Mouse (Mus musculus) embryo, embryonic 9.5 days (tissue): ENCODE results near the gene Dpp6.

Source experiments
- DNase-seq: peaks from one replicate; pipeline ENCODE4 v3.0.0-alpha.2; 2017; ENCODE audit errors: extremely low spot score

Dpp6 gene

DNA sequence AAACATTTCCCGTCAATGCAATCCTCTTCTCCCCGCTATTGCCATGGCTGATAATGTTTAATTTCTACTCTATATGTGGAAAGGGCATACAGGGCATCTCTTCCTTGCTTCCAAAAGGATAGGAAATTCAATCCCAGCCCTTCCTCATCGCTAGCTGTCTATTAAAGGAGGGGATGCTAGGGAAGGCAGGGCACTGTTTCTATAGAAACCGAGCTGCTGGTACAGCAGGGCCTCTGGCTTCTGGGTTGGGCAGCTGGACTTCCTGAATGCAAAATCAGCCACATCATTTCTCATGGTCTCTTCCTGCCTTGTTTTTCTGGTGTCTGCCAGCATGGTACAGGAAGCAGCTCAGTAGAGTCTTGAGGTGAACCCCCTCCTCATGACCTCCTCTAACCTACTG lies 243.1 kb downstream of the Dpp6 start:
- no peak for DNase-seq

DNA sequence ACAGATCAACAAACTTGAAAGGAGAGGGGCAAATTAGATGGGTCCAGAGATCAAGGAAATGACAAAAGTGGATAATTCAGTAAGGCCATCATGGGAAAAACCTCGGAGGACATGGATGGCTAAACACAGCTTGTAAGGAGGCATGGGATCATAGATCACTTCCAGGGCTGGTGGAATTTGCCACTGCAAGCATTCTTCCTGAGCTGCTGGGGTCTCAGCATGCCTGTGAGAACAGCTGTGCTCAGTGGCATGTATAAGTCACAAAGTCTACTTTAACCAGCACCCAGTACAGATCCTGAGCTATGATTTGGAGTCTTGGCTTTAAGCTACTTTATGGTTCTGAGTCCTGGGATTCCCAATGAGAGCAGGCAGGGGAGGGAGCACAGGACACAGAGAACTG lies 246.9 kb downstream of the Dpp6 start:
- no peak for DNase-seq

DNA sequence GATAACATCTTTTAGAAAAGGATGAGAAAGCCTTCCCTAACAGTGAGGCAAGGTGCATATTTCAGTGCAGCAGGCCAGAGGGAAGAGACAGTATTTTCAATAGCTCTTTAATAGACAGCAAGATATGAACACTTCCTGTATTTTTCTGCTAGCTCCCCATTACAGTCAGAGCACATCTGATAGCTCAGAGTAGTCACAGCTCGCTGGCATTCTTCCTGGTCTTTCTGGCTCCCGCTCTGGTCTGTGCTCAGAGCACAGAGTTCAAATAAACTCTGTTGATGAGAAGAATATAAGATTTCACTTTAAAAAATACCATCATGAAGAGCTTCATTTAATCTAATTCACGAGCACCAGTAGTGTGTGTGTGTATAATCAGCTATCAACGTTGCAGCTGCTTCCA lies 249.8 kb downstream of the Dpp6 start:
- DNase-seq: no peak

DNA sequence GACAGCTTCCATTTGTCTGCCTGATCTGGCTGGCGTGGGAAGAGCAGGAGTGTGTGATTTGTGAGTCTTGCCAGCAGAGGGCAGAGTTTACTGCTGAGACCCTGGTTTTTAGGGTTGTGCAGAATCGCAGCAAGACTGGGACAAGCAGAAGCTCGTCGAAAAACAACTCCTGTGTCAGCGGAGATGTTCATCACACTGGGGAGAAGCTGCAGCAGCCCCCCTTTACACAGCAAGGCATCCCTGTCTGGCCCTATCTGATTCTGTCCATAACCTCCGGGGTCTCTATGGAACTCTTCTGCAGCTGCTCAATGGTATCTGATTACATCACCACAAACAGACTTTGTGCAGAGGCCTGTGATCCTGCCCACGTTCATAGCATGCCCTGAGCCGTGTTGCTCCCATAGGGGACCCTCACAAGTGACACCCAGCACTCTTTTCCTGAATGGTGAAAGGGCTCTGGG lies 258.2 kb downstream of the Dpp6 start:
- DNase-seq: peak; percentile 48

DNA sequence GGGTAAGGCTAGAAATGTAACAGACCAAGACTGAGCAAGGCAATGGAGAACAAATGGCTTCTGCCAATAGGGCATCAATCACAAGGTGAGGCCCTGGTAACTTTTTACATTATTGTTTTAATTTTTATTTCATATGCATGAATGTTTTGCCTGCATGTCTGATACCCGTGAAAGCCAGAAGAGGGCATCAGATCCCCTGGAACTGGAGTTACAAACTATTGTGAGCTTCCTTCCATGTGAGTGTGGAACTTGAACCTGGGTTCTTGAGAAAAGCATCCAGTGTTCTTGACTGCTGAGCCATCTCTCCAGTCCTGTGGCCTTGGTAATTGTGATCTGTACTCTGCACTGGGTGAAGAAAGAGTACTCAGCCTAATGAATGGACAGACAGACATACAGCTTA lies 259.0 kb downstream of the Dpp6 start:
- DNase-seq: no peak

DNA sequence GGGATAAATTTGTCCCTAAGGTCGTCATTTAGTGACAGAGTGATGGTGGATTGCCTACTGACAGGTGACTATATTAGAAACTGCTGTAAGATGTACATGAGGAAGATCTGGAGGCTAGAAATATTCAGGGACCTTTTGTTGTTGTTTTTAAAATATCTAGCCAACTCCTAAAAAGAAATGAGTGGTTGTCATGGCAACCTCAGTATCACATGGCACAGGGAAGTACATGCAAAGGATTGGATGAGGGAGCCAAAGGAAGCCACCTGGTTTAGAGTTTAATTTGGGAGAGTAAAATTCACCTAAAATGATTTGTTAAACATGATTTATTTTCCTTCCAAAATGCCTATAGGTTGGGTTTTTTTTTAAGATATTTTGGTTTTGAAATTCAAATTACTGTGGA lies 260.8 kb downstream of the Dpp6 start:
- DNase-seq: no peak

DNA sequence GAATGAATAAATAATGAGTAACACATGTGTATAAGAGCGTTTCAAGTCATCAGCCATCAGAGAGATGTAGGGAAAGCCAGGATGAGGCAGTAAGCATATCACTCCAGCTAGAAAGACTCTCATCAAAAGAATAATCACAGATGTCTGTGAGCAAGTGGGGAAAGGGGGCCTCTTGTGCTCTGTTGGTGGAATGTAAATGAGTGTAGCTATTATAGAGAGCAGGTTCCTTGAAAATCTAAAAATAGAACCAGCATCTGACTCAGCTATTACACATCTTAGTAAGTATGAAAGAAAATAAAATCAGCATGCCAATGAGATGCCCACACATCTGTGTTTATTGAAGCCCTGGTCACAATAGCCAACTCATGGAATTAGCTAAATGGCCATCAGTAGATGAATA lies 264.3 kb downstream of the Dpp6 start:
- DNase-seq: no peak

DNA sequence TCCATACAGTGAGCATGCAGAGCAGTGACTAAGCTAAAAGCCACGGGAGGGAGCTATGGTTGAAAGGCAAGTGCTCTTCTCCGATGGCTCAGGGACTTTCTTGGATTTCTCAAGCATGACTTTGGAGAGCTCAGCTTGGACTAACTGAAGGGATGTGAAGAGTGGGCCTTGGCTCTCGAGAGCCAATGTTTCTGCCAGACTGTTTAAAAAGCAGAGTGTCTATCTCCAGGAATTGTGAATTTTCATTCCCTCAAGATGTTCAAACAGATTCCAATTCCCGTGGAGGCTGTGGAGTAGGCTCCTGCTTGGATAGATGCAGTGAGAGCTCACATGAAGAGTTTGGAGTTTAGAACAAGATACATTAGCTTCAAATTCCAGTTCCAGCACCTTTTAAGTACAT lies 266.8 kb downstream of the Dpp6 start:
- no peak for DNase-seq

DNA sequence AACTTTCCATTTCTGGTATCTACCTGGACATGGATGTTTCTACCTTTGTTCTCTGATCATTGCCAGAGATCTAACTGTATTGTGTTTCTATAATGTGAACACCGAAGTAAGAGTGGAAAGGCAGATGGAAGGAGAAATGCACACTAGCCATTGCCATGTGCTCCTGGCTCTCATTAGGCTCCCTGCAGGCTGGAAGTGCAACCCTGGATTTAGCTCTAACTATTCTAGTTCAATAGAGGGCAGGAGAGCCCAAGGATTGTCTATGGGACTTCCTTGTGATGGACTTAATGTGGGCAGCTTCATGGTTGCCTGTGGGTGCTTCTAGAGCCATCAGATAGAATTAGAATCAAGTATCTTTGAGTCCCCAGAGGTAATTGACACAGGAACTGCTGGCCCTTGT lies 291.2 kb downstream of the Dpp6 start:
- DNase-seq: no peak

DNA sequence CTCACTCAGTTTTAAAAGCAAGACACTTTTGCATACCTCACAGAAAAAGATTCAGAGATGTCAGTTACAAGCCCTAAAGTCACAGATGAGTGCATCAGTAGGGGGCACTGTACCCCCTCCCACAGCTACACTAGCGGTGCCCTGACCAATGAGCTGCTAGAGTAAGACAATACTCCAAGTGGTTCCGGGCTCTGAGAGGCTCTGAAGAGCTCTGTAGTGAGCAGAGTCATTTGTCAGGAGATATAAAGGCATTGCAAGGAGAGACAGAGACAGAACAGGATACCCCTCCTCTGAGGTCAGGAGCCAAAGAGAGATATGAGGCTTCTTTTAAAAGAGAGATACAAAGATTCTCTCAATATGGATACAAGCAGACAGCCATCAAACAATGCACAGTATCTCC lies 305.5 kb downstream of the Dpp6 start:
- DNase-seq: no peak

DNA sequence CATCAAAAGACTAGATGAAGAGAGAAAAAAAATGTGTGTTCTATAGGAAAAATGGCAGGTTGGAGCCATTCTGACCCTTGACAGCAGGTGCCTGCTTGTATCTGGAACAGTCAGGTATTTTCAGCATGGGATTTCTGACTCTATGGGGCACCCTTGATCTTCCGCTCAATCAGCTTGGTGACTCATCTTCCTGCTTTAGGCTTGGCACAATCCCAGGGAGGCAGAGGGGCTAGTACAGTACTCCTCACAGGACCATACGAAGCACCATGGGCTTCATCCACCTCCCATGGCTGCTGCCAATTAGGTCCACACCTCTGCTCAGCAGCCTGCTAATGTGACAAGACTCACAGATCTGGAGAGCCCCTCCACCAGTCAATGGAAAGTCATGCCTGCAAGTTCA lies 305.9 kb downstream of the Dpp6 start:
- DNase-seq: no peak

DNA sequence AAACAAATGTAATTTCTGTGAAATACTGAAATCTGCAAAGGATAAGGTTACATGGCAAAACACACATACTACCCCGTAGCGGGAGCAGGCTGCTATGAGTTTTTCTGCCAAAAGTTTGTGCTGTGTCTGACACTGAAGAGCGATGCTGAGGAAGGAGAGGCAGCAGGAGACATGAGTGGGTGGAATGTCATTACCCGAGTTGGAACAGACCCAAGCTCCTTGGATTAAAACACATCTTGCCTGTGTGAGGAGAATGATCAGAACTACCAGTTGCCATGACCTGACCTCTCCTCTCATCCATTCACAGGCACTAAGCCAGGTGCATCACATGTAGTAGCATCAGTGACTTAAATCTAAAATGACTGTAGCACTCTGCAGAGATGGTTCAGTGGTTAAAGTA lies 309.0 kb downstream of the Dpp6 start:
- DNase-seq: no peak

DNA sequence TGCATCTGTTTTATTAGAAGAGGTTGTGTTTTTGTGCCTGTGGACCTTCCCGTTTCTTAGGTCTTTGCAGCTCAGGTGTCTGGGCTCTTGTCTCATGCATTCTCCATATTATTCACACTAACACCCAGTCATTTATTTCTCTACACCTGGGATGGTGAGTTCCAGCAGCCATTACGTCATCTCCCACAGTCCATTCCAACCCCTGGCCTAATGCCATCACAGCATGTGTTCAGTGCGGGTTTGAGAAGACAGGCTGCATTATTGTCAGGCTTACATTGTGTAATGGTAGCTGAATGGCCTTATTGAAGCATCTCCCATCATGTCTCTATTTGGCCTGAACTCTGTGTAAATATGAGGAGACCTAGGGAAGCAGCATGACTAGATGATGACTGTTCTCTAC lies 316.2 kb downstream of the Dpp6 start:
- DNase-seq: no peak

DNA sequence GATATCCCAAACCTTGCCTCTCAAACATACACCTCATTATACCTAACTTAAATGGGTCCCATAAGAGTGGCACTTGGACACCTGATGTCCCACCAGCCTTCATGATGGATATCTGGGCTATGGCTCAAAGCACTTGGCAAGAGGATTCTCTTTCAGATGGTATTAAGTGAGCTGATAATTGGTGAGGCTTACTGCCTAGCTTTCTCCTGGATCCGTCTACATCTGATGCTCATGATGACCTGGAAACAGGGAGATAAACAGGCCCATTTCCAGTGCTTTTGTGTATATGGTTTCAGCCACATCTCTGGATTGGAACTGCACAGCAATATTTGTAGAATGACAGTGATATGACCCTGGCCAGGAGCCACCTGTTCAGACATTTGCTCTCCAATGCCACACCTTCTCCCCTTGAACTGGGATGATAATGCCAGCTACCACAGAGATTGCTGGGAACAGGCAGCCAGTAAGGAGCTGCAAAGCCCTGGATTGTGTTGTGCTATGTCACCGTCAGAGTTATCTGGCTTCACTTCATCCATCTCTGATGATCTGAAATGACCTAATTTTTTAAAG lies 317.5 kb downstream of the Dpp6 start:
- DNase-seq: no peak

DNA sequence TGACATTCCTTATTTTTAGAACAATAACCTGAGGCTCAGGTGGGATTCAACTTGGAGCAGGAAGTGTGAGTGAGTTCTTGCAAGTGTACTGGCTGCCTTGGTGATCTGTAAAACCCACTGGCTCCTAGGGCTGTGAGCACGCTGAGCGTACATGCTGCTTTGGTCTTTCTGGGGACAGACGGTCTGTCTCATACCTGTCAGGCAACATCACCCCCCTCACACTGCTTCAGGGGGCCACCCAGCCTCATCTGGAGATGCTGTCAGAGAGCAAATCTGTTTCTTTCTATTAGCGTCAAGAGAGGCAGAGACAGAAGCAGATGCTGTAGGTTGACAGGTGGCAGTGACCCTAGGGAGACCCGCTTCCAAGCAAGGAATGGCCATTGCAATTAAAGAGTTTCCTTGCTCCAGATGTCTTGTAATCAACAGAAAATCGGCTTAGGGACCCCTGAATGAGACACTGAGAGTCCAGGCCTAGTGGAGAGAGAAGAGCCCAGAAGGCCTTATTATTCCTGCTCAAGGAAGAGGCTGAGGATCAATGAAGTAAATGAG lies 330.5 kb downstream of the Dpp6 start:
- no peak for DNase-seq

DNA sequence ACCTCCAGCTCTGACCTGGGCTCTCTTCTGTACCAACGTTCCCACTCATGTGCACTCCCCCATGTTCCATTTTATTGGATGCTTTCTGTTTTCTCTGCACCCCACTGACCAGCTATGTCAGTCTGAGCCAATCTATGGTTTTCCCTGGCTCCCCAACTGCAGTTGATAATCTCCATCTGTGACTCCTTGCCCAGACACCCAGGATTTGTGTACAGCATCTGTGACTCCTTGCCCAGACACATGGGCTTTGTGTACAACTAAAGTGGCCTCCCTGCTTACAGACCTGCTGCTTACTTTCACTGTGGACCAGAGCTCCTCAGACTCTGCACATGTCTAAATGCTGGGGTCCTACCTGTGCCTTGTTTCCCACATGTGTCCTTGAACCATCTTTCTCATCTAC lies 334.0 kb downstream of the Dpp6 start:
- no peak for DNase-seq

DNA sequence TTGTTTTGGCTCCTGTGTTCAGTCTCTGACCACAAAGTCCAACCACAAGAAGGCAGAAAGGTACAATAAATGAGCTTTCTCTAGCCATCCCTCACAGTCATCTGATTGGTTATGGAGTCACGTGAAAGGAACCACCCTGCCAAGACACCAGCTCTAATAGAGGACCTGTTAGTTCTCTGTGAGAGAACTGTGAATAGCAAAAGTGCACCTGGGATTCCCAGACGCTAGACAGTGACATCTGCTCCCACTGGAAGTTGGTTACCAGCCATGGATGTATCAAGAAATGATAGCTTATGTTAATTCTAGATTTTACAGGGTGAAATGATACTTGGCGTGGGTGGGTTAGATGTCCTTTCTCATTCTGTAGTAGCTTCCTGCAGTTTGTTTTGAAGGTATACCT lies 338.7 kb downstream of the Dpp6 start:
- no peak for DNase-seq

DNA sequence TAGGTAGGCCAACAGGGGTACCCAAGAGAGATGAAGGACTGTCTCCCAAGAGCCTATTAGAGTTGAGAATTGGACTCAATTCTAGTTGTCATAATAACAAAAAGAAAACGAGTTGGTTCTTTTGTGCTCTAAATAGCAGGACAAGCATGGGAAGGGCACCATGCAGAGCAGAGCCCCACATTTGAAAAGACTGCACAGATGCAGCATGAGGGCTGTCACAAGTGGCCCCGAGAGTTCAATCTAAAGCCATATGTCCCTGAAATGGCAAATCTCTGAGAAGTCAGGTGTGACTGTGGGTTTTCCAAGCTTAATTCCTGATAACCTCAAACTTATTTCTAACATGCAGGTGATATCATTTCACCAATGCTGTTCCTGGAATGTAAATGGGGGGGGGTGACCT lies 339.4 kb downstream of the Dpp6 start:
- no peak for DNase-seq

DNA sequence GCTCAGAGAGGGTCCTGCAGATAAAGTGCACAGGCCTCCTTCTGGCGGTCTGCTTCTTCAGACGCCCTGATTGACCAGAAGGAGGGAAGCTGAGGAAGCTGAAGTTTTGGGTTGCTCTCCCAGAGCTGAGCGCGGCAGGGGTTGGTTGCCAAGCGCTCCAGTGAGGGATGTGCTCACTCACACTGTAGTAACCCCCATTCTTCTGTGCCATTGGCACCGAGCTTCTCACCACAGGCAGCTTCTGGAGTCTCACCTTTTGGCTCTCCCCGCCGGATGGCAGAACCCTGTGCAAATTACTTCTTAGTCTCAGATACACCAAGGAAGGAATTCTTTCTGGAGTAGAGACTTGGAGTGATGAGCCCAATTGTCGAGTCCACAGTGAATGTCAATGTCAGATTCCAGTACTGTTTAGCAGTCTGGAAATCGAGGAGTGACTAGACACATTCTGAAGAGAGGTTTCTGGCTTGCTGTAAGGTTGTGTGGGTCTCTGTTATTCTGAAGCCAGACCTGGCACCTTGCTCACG lies 344.2 kb downstream of the Dpp6 start:
- no peak for DNase-seq

DNA sequence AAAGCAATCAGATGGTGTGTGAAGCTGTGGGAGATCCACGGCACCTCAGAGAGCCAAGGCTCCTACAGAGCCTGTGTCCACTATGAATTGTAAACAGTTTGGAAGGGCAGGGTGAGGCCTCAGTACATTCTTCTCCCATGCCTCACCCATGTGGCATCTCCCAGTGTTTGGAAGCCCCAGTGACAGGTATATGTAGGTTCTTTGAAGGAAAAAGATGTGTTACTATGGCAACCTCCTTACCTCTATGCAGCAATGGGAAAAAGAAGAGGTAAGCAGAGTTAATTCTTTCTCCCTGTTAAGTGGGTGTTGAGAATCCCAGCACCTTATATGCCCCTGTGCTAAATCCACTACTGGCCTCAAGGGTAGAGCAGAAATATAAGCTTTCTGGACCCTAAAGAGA lies 351.5 kb downstream of the Dpp6 start:
- no peak for DNase-seq

DNA sequence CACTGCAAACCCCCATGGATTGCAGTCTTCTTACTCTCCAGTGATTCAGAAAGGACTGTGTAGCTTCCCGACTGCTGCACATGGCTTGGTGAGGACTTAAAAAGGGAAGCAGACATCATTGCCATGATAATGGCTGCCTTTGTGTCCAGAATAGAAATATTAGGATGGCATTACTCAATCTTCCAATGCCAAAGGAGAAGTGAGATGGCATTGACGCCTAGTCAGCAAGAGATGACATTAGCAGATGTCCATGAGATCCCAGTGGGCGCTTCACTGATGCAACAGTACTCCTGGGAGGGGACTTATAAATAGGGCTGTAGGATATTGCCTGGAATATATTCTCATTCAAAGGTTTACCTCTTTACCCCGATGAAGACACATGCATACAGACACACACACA lies 368.0 kb downstream of the Dpp6 start:
- DNase-seq: no peak

DNA sequence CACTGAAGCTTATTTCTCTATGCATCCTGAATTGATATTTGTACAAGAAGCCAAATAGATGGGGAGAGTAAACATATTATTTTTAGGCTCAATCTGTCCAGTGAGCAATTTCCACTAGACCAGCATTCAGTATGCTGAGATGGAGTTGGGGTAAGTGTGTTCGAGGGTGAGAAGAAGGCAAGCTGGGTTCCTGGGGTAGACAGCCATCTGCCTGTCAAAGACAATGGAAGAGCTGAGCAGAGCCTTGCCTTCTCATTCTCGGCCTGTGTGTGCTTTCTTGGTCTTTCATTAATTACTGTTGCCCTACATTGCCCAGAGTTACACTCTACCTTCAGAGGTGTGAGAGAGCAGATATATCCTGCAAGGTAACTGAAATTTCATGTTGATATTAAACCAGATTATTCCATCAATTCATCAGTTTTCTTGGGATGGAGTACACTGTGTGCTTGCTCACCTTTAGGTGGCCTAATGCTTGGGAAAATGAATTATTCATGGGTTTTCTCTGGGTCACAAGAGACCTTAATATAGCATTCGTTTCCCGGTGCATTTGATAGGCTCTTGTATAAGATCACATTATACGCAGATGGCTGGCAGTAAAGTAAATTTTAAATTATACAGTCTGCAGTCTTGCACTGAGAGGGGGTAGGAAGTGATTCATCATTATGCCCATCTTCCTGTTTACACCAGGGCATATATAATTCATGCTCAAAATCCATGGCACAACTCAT lies 374.4 kb downstream of the Dpp6 start:
- no peak for DNase-seq

DNA sequence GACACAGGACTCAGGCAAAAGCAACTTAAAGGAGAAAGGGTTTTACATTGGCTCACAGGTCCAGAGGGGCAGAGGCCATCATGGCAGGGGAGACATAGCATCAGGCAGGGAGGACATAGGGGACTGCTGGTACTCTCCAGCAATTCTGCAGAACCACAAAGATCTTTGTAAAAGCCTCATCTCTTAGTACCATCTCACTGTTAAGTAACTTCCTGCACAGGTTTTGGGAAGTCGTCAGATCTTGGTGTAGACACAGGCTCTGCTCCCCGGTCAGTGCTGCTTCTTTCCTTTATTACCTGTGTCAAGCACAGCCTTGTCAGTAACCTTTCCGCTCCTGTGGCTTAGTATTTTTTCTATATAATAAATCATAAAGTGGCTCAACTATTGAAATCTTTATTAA lies 377.2 kb downstream of the Dpp6 start:
- no peak for DNase-seq
